Mouse (Mus musculus): ENCODE results near the gene Macrod2.

The Macrod2 gene

DNA sequence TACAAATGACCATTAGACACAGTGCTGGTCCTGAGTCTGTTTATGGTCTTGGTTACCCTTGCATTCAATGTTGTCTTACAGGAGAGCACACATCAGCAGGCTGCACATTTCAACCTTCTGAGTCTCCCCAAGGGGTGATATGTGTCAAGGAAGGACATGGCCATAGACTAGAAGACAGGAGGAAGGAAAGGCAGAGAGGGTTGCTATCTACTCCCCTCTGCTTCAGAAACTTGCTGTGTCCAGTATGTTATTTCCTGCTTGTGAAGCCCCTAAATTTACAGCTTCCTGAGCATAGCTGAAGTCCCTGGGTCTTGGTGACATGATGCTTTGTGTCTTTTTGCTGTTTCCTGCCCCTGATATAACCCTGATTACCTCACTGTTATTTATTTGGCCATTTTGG, 799.4 kb downstream of the Macrod2 start:
- no peak for DNase-seq (ENCODE audit: low read depth in 1 of 2, low spot score in 2 of 2)

DNA sequence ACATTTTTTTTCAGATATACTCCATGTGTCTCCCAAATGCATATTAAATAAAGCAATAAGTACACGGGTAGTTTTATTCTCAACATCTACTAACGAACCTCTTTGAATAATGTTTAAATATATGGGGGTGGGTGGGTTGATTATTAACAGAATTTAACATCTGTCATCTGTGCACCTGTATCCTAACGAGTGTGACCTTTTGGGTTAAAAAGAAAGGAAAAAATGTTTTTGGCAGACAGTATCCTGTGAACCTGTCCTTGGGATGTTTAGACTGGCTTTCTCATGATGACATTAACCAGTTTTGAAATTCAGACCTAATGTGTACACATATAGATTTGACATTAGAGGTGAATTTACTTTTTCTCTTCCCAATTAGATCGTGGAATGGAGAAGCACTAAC, 805.4 kb downstream of the Macrod2 start:
- no peak for DNase-seq (ENCODE audit: low read depth in 1 of 2, low spot score in 2 of 2)

DNA sequence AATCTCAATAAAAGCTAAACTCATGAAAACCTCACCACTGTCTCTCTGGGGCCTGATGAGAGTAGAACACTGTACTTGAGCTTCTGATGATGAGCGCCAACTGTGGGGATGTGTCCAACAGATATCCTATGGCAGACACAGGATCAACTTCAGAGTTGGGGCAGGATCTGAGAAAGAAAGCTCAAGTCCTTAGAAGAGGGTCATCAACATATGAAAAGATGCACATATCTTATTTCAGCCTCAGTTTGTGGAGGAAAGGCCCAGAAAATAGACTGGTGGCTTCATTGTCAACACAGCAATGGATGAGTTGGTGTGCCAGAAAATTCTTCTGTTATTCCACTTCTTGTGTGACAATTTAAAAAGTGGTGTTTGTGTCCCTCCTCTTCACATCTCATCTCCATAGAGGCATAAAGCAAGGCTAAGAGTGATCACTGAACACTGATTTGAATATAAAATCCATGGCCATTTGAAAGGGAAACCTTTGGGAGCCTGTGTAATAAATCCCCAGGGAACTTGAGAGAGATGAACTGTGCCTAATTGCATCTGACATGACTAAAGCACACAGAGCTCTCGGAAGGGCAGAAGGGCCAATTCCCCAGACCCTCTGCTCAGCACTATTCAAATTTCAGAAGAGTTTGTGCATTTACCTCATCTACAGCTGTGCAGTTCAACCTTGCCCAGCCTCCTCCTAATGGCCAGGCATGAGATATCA, 806.4 kb downstream of the Macrod2 start:
- DNase-seq (ENCODE audit: low read depth in 1 of 2, low spot score in 2 of 2) = no peak

DNA sequence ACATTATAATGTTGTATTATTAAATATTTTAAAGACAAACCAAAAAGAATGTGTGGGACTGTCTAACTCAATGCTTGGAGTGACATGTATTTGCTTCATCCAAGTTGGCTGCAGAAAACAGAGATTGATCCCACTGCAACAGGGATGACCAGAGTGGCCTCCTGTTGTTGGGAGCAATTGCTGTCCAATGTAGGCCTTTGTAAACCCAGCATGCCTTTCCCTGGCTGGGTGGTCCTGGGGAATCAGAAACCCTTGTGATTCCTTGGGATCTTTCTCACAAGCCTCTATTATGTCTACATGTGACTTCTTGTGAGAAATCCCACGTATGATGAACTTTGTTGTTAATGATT, 806.9 kb downstream of the Macrod2 start:
- no peak for DNase-seq (ENCODE audit: low read depth in 1 of 2, low spot score in 2 of 2)

GRCm38 (mm10) chr2:141211346-141211745, 816.2 kb downstream of the Macrod2 start:
- no peak for DNase-seq (ENCODE audit: low read depth in 1 of 2, low spot score in 2 of 2)

DNA sequence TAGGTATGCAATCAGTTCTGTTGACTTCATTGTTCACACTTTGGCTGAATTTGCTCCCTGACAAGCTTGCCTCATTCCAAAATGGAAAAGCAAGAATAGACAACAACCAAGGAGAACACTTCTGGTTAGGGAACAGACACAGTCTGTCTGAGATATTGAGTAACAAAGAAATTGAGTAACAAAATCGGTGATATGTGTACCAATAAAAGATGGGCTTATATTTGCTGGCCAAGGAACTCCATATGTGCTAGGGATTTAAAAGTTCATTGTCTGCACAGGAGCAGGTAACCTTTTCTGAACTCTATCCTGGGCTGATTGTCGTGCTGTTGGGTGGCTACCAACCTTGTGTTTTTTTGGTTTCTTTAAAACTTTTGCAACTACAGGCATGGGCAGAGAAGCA, 817.2 kb downstream of the Macrod2 start:
- no peak for DNase-seq (ENCODE audit: low read depth in 1 of 2, low spot score in 2 of 2)

DNA sequence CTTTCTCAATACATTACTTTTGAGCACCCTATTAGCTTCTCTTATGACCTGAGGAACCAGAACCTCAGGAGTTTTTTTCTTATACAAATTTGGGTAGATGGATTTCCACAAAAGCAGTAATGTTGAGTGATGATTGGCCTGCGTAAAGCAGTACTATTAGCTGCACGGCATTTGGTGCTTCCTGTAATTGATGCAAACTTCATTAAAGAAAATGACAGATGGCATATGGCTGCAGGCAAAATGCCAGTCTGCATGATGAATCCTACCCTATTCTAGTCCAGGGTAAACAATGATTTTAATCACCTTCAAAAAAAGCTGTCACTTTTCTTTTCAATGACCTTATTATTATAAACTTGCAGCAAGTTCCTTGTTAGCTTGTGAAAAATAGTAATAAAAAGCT, 822.4 kb downstream of the Macrod2 start:
- no peak for DNase-seq (ENCODE audit: low read depth in 1 of 2, low spot score in 2 of 2)

GRCm38 (mm10) chr2:141217925-141218324, 822.8 kb downstream of the Macrod2 start:
- DNase-seq (ENCODE audit: low read depth in 1 of 2, low spot score in 2 of 2) = no peak

DNA sequence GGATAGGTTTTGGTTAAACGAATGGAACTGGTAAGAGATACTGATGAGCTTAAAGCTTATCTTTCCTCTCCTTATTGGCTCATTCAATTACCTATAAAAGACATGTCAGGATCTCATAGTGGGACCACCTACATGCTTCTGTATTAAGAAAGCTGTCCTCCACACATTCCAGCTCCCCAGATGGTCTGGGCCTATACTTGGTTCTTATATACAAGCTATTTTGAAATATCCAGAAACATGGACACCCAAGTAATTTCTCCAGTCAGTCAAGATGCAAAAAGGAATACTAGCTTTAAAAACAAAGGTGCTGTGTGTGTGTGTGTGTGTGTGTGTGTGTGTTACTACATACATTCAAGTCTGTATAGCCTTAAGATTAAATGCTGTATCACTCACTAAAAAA, 833.7 kb downstream of the Macrod2 start:
- no peak for DNase-seq (ENCODE audit: low read depth in 1 of 2, low spot score in 2 of 2)

DNA sequence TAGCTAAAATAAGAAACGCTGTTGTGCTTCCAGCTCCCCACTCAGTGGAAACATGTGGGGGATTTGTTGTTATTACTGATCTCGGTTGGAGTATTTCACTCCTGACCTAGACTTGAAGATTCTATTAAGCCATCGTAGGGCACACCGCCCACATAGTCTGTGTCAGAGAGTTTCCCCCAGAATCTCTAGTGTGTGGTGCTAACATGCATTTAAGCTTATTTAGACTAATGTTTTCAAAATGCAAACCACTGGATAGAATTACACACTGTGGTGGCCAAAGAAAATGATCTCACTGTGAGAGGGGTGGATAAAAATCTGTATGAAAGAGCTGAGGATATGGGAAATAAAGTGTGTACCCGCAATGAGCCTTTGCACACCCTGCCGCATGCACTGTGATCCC, 834.7 kb downstream of the Macrod2 start:
- DNase-seq (ENCODE audit: low read depth in 1 of 2, low spot score in 2 of 2) = no peak

GRCm38 (mm10) chr2:141231011-141231668, 836.0 kb downstream of the Macrod2 start:
- DNase-seq (ENCODE audit: low read depth in 1 of 2, low spot score in 2 of 2) = no peak

GRCm38 (mm10) chr2:141234306-141234705, 839.2 kb downstream of the Macrod2 start:
- no peak for DNase-seq (ENCODE audit: low read depth in 1 of 2, low spot score in 2 of 2)

GRCm38 (mm10) chr2:141234724-141235453, 839.8 kb downstream of the Macrod2 start:
- DNase-seq (ENCODE audit: low read depth in 1 of 2, low spot score in 2 of 2) = no peak

DNA sequence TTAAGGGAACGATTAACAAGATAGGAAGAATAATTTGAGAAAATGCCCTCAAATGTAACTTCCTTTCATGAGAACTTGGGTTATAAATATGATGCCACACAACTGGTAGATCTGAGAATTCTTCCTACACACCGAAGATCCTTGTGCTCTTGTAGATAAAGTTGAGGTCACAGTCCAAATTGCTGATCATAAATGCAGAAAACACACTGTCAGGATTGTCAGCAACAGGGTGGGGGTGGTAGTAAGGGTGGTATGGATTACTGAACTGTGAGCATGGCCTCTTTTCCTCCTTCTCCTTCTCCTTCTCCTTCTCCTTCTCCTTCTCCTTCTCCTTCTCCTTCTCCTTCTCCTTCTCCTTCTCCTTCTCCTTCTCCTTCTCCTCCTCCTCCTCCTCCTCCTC, 852.6 kb downstream of the Macrod2 start:
- no peak for DNase-seq (ENCODE audit: low read depth in 1 of 2, low spot score in 2 of 2)

- no peak for DNase-seq (ENCODE audit: low read depth in 1 of 2, low spot score in 2 of 2)
These were observed 869.5 kb downstream of the Macrod2 start for GRCm38 (mm10) chr2:141264582-141264981.

DNA sequence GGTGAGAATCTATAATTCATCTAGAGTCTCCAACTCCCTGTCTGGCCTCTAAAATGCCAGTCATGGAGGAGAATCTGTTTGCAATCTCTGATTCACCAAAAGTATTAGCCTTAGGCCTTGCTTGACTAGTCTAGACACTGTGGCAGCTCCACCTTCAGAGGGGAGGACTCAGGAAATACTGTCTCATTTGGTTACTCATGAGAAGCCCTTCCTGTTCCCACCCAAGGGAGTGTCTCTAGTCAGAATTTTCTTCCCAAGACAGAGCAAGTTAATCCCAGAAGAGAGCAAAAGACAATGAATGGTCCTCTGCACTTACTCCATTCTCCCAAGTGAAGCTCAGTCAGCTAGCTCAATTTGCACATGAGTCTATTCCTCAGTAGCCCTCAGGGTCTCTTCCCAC, 871.5 kb downstream of the Macrod2 start:
- DNase-seq (ENCODE audit: low read depth in 1 of 2, low spot score in 2 of 2) = no peak

DNA sequence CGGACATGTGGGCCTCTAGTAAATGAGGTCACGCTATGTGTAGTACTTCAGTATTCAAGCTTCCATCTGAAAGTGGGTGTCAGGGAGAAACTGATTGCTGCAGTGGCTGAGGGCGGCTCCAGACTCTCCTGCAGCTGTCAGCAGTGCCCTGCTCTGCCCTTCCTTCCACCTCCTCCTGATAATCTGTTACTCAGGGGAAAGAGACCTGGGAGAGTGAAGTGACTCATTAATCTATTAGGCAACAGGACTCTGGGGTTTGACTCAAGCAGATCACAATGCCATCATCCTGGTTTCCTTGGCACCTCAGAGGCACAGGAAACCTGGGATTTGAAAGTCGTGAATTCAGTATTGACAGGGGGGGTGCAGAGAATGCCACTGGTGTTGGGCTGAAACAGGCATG, 876.4 kb downstream of the Macrod2 start:
- DNase-seq (ENCODE audit: low read depth in 1 of 2, low spot score in 2 of 2) = no peak

DNA sequence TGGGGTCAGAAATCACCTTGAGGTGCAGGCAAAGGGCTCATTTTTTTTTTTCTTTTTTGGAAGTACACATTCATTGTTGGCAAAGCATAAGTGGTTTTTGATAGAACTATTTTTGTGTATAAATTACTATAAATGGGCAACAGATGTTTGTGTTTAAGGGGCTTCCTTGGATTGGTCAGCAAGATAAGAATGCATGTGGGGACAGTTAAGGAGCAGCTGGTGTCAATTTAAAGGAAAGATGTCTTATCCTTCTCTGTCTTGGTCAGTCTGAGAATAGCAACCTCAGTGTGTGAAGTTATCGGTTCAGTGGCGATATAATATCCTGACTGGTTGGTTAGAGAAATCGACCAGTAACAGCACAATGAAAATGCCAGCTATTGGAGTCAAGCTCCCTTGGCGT, 877.9 kb downstream of the Macrod2 start:
- DNase-seq (ENCODE audit: low read depth in 1 of 2, low spot score in 2 of 2) = no peak

GRCm38 (mm10) chr2:141274262-141274661, 879.2 kb downstream of the Macrod2 start:
- no peak for DNase-seq (ENCODE audit: low read depth in 1 of 2, low spot score in 2 of 2)

DNA sequence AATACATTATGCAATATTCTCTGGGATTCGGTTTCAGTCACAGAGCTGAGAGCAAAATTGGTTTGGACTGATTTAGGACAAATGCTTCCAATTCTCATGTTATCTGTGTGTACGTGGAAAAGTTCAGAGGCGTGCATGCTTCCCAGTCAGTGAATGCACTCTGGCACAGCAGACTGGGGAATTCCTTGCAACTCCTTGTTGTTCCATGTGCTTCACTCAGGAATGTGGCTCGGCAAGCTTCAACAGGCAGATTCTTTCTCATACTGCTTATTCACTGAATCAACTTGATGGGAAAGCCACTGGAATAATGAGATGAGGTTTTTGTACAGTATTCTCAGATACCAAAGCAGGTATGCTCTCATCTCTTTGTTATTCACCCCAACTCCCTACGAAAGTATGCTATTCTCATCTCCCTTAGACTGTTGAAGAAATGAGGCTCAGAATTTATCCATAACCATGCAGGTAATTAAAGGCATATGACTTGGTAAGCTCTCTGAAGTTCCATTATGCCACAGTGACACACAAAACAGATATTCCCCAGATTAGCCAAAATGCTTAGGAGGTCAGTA, 884.1 kb downstream of the Macrod2 start:
- DNase-seq (ENCODE audit: low read depth in 1 of 2, low spot score in 2 of 2) = no peak

DNA sequence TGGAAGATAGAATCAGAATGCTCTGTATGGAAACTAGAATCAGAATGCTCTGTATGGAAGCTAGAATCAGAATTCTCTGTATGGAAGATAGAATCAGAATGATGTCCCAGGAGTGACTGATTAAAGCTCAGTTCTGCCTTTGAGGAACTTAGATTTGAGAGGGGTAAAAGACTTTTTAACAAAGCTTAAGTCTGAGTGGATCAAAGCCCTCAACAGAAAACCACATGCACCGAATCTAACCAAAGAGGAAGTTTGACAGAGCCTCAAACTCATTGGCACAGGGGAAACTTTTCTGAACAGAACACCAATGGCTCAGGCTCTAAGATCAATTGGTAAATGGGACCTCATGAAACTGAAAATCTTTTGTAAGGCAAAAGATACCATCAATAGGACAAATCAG, 885.7 kb downstream of the Macrod2 start:
- no peak for DNase-seq (ENCODE audit: low read depth in 1 of 2, low spot score in 2 of 2)

DNA sequence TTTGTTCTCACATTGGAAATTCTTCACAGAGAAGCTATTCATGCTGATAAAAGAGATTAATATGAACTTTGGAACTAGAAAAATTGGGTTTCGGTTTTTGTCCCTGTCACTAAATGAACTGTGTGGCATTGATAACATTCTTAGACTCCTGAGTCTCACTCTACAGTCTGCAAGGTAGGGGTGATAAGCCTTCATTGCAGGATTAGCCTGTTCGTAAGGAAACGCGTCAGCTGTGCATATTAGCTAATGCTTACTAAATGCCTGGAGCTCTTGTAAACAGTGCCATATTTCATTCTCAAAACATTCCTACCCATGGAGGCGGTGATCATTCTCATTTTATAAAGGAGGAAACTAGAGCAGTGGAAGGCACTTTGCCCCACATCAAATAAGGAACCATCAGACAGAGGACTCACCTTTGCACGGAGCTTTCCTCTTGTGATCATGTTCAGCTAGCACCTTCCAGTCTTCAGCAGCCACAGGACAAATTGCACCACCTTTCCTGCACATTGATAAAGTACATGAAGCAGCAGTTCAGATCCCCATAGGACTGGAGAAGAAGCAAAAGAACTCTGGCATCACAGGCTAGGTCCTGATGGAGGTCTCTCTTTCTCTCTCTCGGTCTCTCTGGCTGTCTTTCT, 891.1 kb downstream of the Macrod2 start:
- DNase-seq (ENCODE audit: low read depth in 1 of 2, low spot score in 2 of 2) = no peak

All from monocyte, adult 2 months (primary cell).